Mouse (Mus musculus): Measurements from ENCODE around the gene Mtif3. TPM values are rescaled to one million over a fixed set of nuclear protein-coding genes. Genes with fewer than 3 reads are reported as not detected.

Mtif3 gene
- polyA plus RNA-seq, 1 experiment: 16.6 TPM

- TF ChIP-seq CTCF (IDR thresholded peaks at IDR 0.05; ENCODE audit: borderline replicate concordance, extremely low read depth, insufficient read depth, insufficient read length) (peak; percentile 97), POLR2A (IDR thresholded peaks at IDR 0.05; ENCODE audit: borderline replicate concordance, extremely low read depth, insufficient read depth, insufficient read length, poor library complexity, severe bottlenecking) (no peak)
- peak; percentile 81 for DNase-seq (ENCODE audit: low read depth)
Measured at GRCm38 (mm10) chr5:146983216-146983615, 19.6 kb upstream of the Mtif3 start.

- DNase-seq (ENCODE audit: low read depth): no peak
- TF ChIP-seq POLR2A (IDR thresholded peaks at IDR 0.05; ENCODE audit: borderline replicate concordance, extremely low read depth, insufficient read depth, insufficient read length, poor library complexity, severe bottlenecking) (no peak), CTCF (IDR thresholded peaks at IDR 0.05; ENCODE audit: borderline replicate concordance, extremely low read depth, insufficient read depth, insufficient read length) (no peak)
Measured at GRCm38 (mm10) chr5:146981376-146981775, 17.8 kb upstream of the Mtif3 start.

- DNase-seq (ENCODE audit: low read depth): no peak
- no peak for TF ChIP-seq CTCF (IDR thresholded peaks at IDR 0.05; ENCODE audit: borderline replicate concordance, extremely low read depth, insufficient read depth, insufficient read length)
- TF ChIP-seq POLR2A (IDR thresholded peaks at IDR 0.05; ENCODE audit: borderline replicate concordance, extremely low read depth, insufficient read depth, insufficient read length, poor library complexity, severe bottlenecking): no peak
Measured at GRCm38 (mm10) chr5:146974781-146975123, 11.2 kb upstream of the Mtif3 start.

GRCm38 (mm10) chr5:146973858-146974780 is 10.5 kb upstream of the Mtif3 start:
- no peak for DNase-seq (ENCODE audit: low read depth)
- TF ChIP-seq CTCF (IDR thresholded peaks at IDR 0.05; ENCODE audit: borderline replicate concordance, extremely low read depth, insufficient read depth, insufficient read length): no peak
- TF ChIP-seq POLR2A (IDR thresholded peaks at IDR 0.05; ENCODE audit: borderline replicate concordance, extremely low read depth, insufficient read depth, insufficient read length, poor library complexity, severe bottlenecking): no peak

- TF ChIP-seq CTCF (IDR thresholded peaks at IDR 0.05; ENCODE audit: borderline replicate concordance, extremely low read depth, insufficient read depth, insufficient read length): no peak
- no peak for TF ChIP-seq POLR2A (IDR thresholded peaks at IDR 0.05; ENCODE audit: borderline replicate concordance, extremely low read depth, insufficient read depth, insufficient read length, poor library complexity, severe bottlenecking)
- no peak for DNase-seq (ENCODE audit: low read depth)
Measured at GRCm38 (mm10) chr5:146973353-146973752, 9.8 kb upstream of the Mtif3 start.

- TF ChIP-seq POLR2A (IDR thresholded peaks at IDR 0.05; ENCODE audit: borderline replicate concordance, extremely low read depth, insufficient read depth, insufficient read length, poor library complexity, severe bottlenecking) (no peak), CTCF (IDR thresholded peaks at IDR 0.05; ENCODE audit: borderline replicate concordance, extremely low read depth, insufficient read depth, insufficient read length) (no peak)
Measured at GRCm38 (mm10) chr5:146971776-146972561, 8.4 kb upstream of the Mtif3 start.

GRCm38 (mm10) chr5:146968695-146969393 is 5.2 kb upstream of the Mtif3 start:
- TF ChIP-seq CTCF (IDR thresholded peaks at IDR 0.05; ENCODE audit: borderline replicate concordance, extremely low read depth, insufficient read depth, insufficient read length) (no peak), POLR2A (IDR thresholded peaks at IDR 0.05; ENCODE audit: borderline replicate concordance, extremely low read depth, insufficient read depth, insufficient read length, poor library complexity, severe bottlenecking) (no peak)
- DNase-seq (ENCODE audit: low read depth): peak; percentile 78

More at GRCm38 (mm10) chr5:146971776-146972561, 8.4 kb upstream of the Mtif3 start:
- DNase-seq (ENCODE audit: low read depth): no peak

GRCm38 (mm10) chr5:146963937-146964278 is 308 bp upstream of the Mtif3 start:
- DNase-seq (ENCODE audit: low read depth): no peak
- TF ChIP-seq POLR2A (IDR thresholded peaks at IDR 0.05; ENCODE audit: borderline replicate concordance, extremely low read depth, insufficient read depth, insufficient read length, poor library complexity, severe bottlenecking): no peak
- TF ChIP-seq CTCF (IDR thresholded peaks at IDR 0.05; ENCODE audit: borderline replicate concordance, extremely low read depth, insufficient read depth, insufficient read length): no peak

GRCm38 (mm10) chr5:146956678-146957077 is 6.9 kb downstream of the Mtif3 start:
- TF ChIP-seq POLR2A (IDR thresholded peaks at IDR 0.05; ENCODE audit: borderline replicate concordance, extremely low read depth, insufficient read depth, insufficient read length, poor library complexity, severe bottlenecking) (no peak), CTCF (IDR thresholded peaks at IDR 0.05; ENCODE audit: borderline replicate concordance, extremely low read depth, insufficient read depth, insufficient read length) (no peak)
- DNase-seq (ENCODE audit: low read depth): no peak

GRCm38 (mm10) chr5:146955651-146956050 is 7.9 kb downstream of the Mtif3 start:
- TF ChIP-seq POLR2A (IDR thresholded peaks at IDR 0.05; ENCODE audit: borderline replicate concordance, extremely low read depth, insufficient read depth, insufficient read length, poor library complexity, severe bottlenecking) (no peak), CTCF (IDR thresholded peaks at IDR 0.05; ENCODE audit: borderline replicate concordance, extremely low read depth, insufficient read depth, insufficient read length) (no peak)
- no peak for DNase-seq (ENCODE audit: low read depth)

- no peak for DNase-seq (ENCODE audit: low read depth)
Measured at GRCm38 (mm10) chr5:146954576-146954975, 9.0 kb downstream of the Mtif3 start.

More at GRCm38 (mm10) chr5:146954576-146954975, 9.0 kb downstream of the Mtif3 start:
- no peak for TF ChIP-seq POLR2A (IDR thresholded peaks at IDR 0.05; ENCODE audit: borderline replicate concordance, extremely low read depth, insufficient read depth, insufficient read length, poor library complexity, severe bottlenecking)
- TF ChIP-seq CTCF (IDR thresholded peaks at IDR 0.05; ENCODE audit: borderline replicate concordance, extremely low read depth, insufficient read depth, insufficient read length): no peak

All from brain, embryonic 14.5 days (tissue).